10 mouse cellular contexts compared by ENCODE assay signal in the genomic region with DNA sequence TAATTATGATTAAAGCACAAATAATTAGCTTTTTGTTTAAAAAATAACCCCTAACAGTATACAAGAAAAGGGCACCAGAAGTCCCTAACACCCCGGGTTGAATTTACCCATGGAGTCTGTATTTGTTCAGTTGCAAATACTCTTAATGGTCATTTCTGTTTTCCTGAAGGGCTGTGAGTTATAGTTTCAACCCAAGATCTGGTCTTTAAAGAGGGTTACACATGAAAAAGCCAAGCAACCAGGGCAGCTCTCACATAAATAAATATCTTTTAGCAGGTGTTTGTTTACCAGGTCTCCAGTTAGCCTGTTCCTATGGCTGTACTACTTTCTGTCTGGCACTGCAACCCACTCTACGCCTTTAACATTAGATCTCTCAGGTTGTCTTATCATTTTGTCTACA. TPM values are rescaled to one million over a fixed set of nuclear protein-coding genes. Genes with fewer than 3 reads are reported as not detected.
DNase-seq lines count a peak whose midpoint lies in the region; ATAC-seq and TF ChIP-seq lines count a peak whose summit lies in the region.
"Had no signal": no experiment of that assay in that cellular context is flagged by ENCODE, and none has a peak within 500 bp of the region (broad histone marks: within the 10 kb centered on the region; RNA-seq: fewer than 3 reads in every experiment).

No protein-coding gene starts in this region.

- no peak for TF ChIP-seq CTCF in MEL (IDR thresholded peaks at IDR 0.05 in 2 of 3, conservative IDR thresholded peaks at IDR 0.05 in 1 of 3; ENCODE audit: control insufficient read depth in 1 of 3, insufficient read depth in 1 of 3, low read depth in 2 of 3, low read length in 3 of 3, poor library complexity in 1 of 3, severe bottlenecking in 1 of 3)
- TF ChIP-seq CTCF in forebrain, postnatal 0 days (IDR thresholded peaks at IDR 0.05; ENCODE audit: low read depth): no peak

- peaks cover 18% of the 10 kb centered on the region for H3K79me2 ChIP-seq in MEL (ENCODE audit: control insufficient read depth, insufficient read depth, low read length, poor library complexity)

- no peak for DNase-seq in hindbrain, embryonic 10.5 days (ENCODE audit: low spot score)
- DNase-seq in hindbrain, embryonic 11.5 days (ENCODE audit: low spot score): no peak
- DNase-seq in MEL (ENCODE audit: low read depth, low spot score): peak; percentile 50
- DNase-seq in forebrain, postnatal 0 days: no peak
- DNase-seq in spleen, adult 12 weeks (ENCODE audit: low spot score): no peak
- DNase-seq in spleen, postnatal 10 days (ENCODE audit: low spot score in 2 of 2): no peak
- DNase-seq: thymus, adult 2 months had no signal

- no peak for TF ChIP-seq RAD21 in MEL (IDR thresholded peaks at IDR 0.05; ENCODE audit: low read depth, low read length)

- no peaks in the 10 kb centered on the region for H3K9me3 ChIP-seq in hindbrain, embryonic 10.5 days
- no peaks in the 10 kb centered on the region for H3K9me3 ChIP-seq in hindbrain, embryonic 11.5 days (ENCODE audit: control insufficient read depth, low read length)
- no peaks in the 10 kb centered on the region for H3K9me3 ChIP-seq in MEL (replicated peaks; ENCODE audit: insufficient read depth, low read length)
- no peaks in the 10 kb centered on the region for H3K9me3 ChIP-seq in forebrain, postnatal 0 days (ENCODE audit: low read length)
- H3K9me3 ChIP-seq in liver, embryonic 15.5 days (replicated peaks): no peaks in the 10 kb centered on the region
- H3K9me3 ChIP-seq: limb, embryonic 15.5 days had no signal

- no peaks in the 10 kb centered on the region for H3K36me3 ChIP-seq in hindbrain, embryonic 10.5 days
- no peaks in the 10 kb centered on the region for H3K36me3 ChIP-seq in hindbrain, embryonic 11.5 days (ENCODE audit: control insufficient read depth, insufficient read depth, low read length)
- peaks cover 0 to 34% of the 10 kb centered on the region in 2 experiments; a peak in 2 of 4 replicates for H3K36me3 ChIP-seq in MEL (ENCODE audit: control insufficient read depth in 1 of 2, insufficient read depth in 2 of 2, low read length in 2 of 2)
- 0 out of 2 replicates have a peak, but pooled peaks cover 5% of the 10 kb centered on the region for H3K36me3 ChIP-seq in forebrain, postnatal 0 days (ENCODE audit: insufficient read depth)
- H3K36me3 ChIP-seq in liver, embryonic 15.5 days (replicated peaks): no peaks in the 10 kb centered on the region
- H3K36me3 ChIP-seq: limb, embryonic 15.5 days had no signal

- H3K27me3 ChIP-seq in hindbrain, embryonic 10.5 days (ENCODE audit: insufficient read depth, poor library complexity, severe bottlenecking): no peaks in the 10 kb centered on the region
- H3K27me3 ChIP-seq in hindbrain, embryonic 11.5 days (ENCODE audit: control insufficient read depth, insufficient read depth, low read length): no peaks in the 10 kb centered on the region
- no peaks in the 10 kb centered on the region for H3K27me3 ChIP-seq in MEL (ENCODE audit: control insufficient read depth in 1 of 2, insufficient read depth in 2 of 2, low read length in 2 of 2)
- no peaks in the 10 kb centered on the region for H3K27me3 ChIP-seq in forebrain, postnatal 0 days (ENCODE audit: insufficient read depth, low read length)
- H3K27me3 ChIP-seq in liver, embryonic 15.5 days: no peaks in the 10 kb centered on the region
- H3K27me3 ChIP-seq: limb, embryonic 15.5 days had no signal

- 78% methylated on average over 2 of the region's 2 CpGs for WGBS in hindbrain, embryonic 10.5 days
- WGBS in hindbrain, embryonic 11.5 days: 84% methylated on average over 2 of the region's 2 CpGs
- WGBS in forebrain, postnatal 0 days: 70% methylated on average over 2 of the region's 2 CpGs
- WGBS in liver, embryonic 15.5 days (ENCODE audit: insufficient replicate concordance): 53% methylated on average over 2 of the region's 2 CpGs

- no peak overlapping the region for H3K27ac ChIP-seq in hindbrain, embryonic 10.5 days
- no peak overlapping the region for H3K27ac ChIP-seq in hindbrain, embryonic 11.5 days (ENCODE audit: low read depth, low read length)
- H3K27ac ChIP-seq in MEL (ENCODE audit: control insufficient read depth, low read depth, low read length): no peak overlapping the region
- H3K27ac ChIP-seq in forebrain, postnatal 0 days (ENCODE audit: low read depth, low read length): no peak overlapping the region
- H3K27ac ChIP-seq in liver, embryonic 15.5 days (replicated peaks): no peak overlapping the region

- no peak for TF ChIP-seq POLR2A in MEL (IDR thresholded peaks at IDR 0.05; ENCODE audit: control insufficient read depth in 1 of 2, insufficient read depth in 1 of 2, low read depth in 1 of 2, low read length in 2 of 2, poor library complexity in 1 of 2)

- no peak for TF ChIP-seq EP300 in MEL (IDR thresholded peaks at IDR 0.05; ENCODE audit: low read depth in 1 of 2, low read length in 2 of 2)

- no peak for ATAC-seq in hindbrain, embryonic 11.5 days (ENCODE audit: low FRiP score)
- ATAC-seq in forebrain, postnatal 0 days: no peak
- no peak for ATAC-seq in liver, embryonic 15.5 days (ENCODE audit: insufficient read depth)
- no peak for ATAC-seq in inflammation-experienced regulatory T-cells, adult 6 months

- H3K4me3 ChIP-seq in hindbrain, embryonic 10.5 days: peak overlapping the region; percentile 92
- H3K4me3 ChIP-seq in hindbrain, embryonic 11.5 days (ENCODE audit: low read depth, low read length): no peak overlapping the region
- peak overlapping the region in 1 of 2 experiments; percentile 83; a peak in 2 of 4 replicates for H3K4me3 ChIP-seq in MEL (ENCODE audit: control insufficient read depth in 1 of 2, insufficient read depth in 1 of 2, low read depth in 2 of 2, low read length in 2 of 2)
- no peak overlapping the region for H3K4me3 ChIP-seq in forebrain, postnatal 0 days (ENCODE audit: low read depth, low read length)
- peak overlapping the region; percentile 78 for H3K4me3 ChIP-seq in liver, embryonic 15.5 days (replicated peaks)

- H3K9ac ChIP-seq in hindbrain, embryonic 11.5 days (ENCODE audit: low read depth, low read length): no peak overlapping the region
- H3K9ac ChIP-seq in MEL (ENCODE audit: control insufficient read depth, low read depth, low read length, poor library complexity, severe bottlenecking): peak overlapping the region; percentile 2; the same call in 1 of the 2 replicates
- no peak overlapping the region for H3K9ac ChIP-seq in forebrain, postnatal 0 days
- no peak overlapping the region for H3K9ac ChIP-seq in liver, embryonic 15.5 days

- H3K4me1 ChIP-seq in hindbrain, embryonic 10.5 days (replicated peaks): peaks cover 21% of the 10 kb centered on the region
- peaks cover 4% of the 10 kb centered on the region; the same call in 1 of the 2 replicates for H3K4me1 ChIP-seq in hindbrain, embryonic 11.5 days (replicated peaks; ENCODE audit: control insufficient read depth, insufficient read depth, low read length)
- peaks cover 11 to 33% of the 10 kb centered on the region in 2 experiments for H3K4me1 ChIP-seq in MEL (ENCODE audit: control insufficient read depth in 1 of 2, insufficient read depth in 2 of 2, low read length in 2 of 2)
- peaks cover 6% of the 10 kb centered on the region; the same call in 1 of the 2 replicates for H3K4me1 ChIP-seq in forebrain, postnatal 0 days (ENCODE audit: insufficient read depth)
- H3K4me1 ChIP-seq in liver, embryonic 15.5 days (replicated peaks): peaks cover 25% of the 10 kb centered on the region

- H3K4me2 ChIP-seq in hindbrain, embryonic 11.5 days (replicated peaks; ENCODE audit: low read depth, low read length): no peak overlapping the region
- peak overlapping the region; percentile 86 for H3K4me2 ChIP-seq in forebrain, postnatal 0 days (ENCODE audit: low read depth)
- peak overlapping the region; percentile 84 for H3K4me2 ChIP-seq in liver, embryonic 15.5 days

TF ChIP-seq in MEL, 35 proteins besides CTCF, POLR2A, EP300 and RAD21:
- TF ChIP-seq CHD1 (IDR thresholded peaks at IDR 0.05; ENCODE audit: low read depth, low read length): 0 out of 2 replicates have a peak, but pooled peaks have one; percentile 23
- no peak for TF ChIP-seq ZKSCAN1 (IDR thresholded peaks at IDR 0.05; ENCODE audit: low read depth, low read length)

RNA-seq across cellular contexts. Expression of gene Acp6, which starts 1.4 kb away (rescaled TPM):
- 26.4 and 31.2 TPM in 2 replicates for polyA plus RNA-seq in hindbrain, embryonic 10.5 days (2016; fragmentation: Nextera tagmentation; extraction: Ambion mirVana)
- polyA plus RNA-seq in hindbrain, embryonic 11.5 days (2014; fragmentation: Nextera tagmentation; extraction: Ambion mirVana): 18.1 and 21.1 TPM in 2 replicates
- total RNA-seq in MEL (2012; rRNA removed): 27.7 and 34.4 TPM in 2 replicates
- polyA plus RNA-seq in MEL (2012; ENCODE audit: insufficient read depth in 1 of 2, insufficient read length in 2 of 2, low read depth in 1 of 2, low replicate concordance in 2 of 2, missing spikeins in 1 of 2): 10 to 100 TPM in 1 of 2 experiments, not detected in 1; 66.9 TPM
- 17.4 and 19.1 TPM in 2 replicates for total RNA-seq in forebrain, postnatal 0 days (2014; rRNA removed)
- 11.2 and 11.3 TPM in 2 replicates for polyA plus RNA-seq in forebrain, postnatal 0 days (2015; fragmentation: Nextera tagmentation; extraction: Ambion mirVana)
- polyA plus RNA-seq in liver, embryonic 15.5 days (2015; fragmentation: Nextera tagmentation; extraction: Ambion mirVana): 16.9 and 17.3 TPM in 2 replicates
- 10 to 100 TPM; 21.5 to 49.1 (median 47.1) TPM for polyA plus RNA-seq in inflammation-experienced regulatory T-cells, adult 6 months (2017; shearing (Covaris generic))

Comparison
In these comparisons a context has a peak if more than half of its experiments do, and no peak if none do; other contexts are left out.
1. H3K4me3 ChIP-seq: peak in hindbrain, embryonic 10.5 days (single experiment) and liver, embryonic 15.5 days (single experiment); none in hindbrain, embryonic 11.5 days (single experiment) and forebrain, postnatal 0 days (single experiment).